Mouse (Mus musculus): ENCODE data around the gene Caln1. TPM values are rescaled to one million over a fixed set of nuclear protein-coding genes. Genes with fewer than 3 reads are reported as not detected.

Gene Caln1
- polyA plus RNA-seq, 1 experiment from 2014 or later: not detected

- WGBS: 91% methylated on average over 7 of the region's 7 CpGs
- no peak overlapping the region for H3K27ac ChIP-seq (ENCODE audit: low read depth, low read length)
- no peaks in the 10 kb centered on the region for H3K9me3 ChIP-seq (ENCODE audit: control insufficient read depth, low read length)
- H3K9ac ChIP-seq (ENCODE audit: low read depth, low read length): no peak overlapping the region
- no peak overlapping the region for H3K4me3 ChIP-seq (ENCODE audit: low read depth, low read length)
- peaks cover 17% of the 10 kb centered on the region for H3K36me3 ChIP-seq (ENCODE audit: control insufficient read depth, insufficient read depth, low read length)
- no peak overlapping the region for H3K4me2 ChIP-seq
- no peak for ATAC-seq (replicated peaks; ENCODE audit: low FRiP score)
- no peak for DNase-seq (ENCODE audit: low spot score)
- no peaks in the 10 kb centered on the region for H3K4me1 ChIP-seq (replicated peaks; ENCODE audit: control insufficient read depth, insufficient read depth, low read length)
- no peaks in the 10 kb centered on the region for H3K27me3 ChIP-seq (replicated peaks; ENCODE audit: control insufficient read depth, insufficient read depth, low read length)
Measured at GRCm38 (mm10) chr5:130333566-130333965, 35.7 kb upstream of the Caln1 start.

- Histone ChIP-seq H3K4me1 (replicated peaks; ENCODE audit: control insufficient read depth, insufficient read depth, low read length) (no peaks in the 10 kb centered on the region), H3K4me3 (ENCODE audit: low read depth, low read length) (no peak overlapping the region), H3K9ac (ENCODE audit: low read depth, low read length) (no peak overlapping the region), H3K36me3 (ENCODE audit: control insufficient read depth, insufficient read depth, low read length) (peaks cover 17% of the 10 kb centered on the region), H3K4me2 (no peak overlapping the region), H3K27me3 (replicated peaks; ENCODE audit: control insufficient read depth, insufficient read depth, low read length) (no peaks in the 10 kb centered on the region), H3K27ac (ENCODE audit: low read depth, low read length) (no peak overlapping the region), H3K9me3 (ENCODE audit: control insufficient read depth, low read length) (no peaks in the 10 kb centered on the region)
- 94% methylated on average over 11 of the region's 11 CpGs for WGBS
- ATAC-seq (replicated peaks; ENCODE audit: low FRiP score) (no peak), DNase-seq (ENCODE audit: low spot score) (no peak)
Measured at GRCm38 (mm10) chr5:130333971-130334370, 35.3 kb upstream of the Caln1 start.

- H3K4me2 ChIP-seq: no peak overlapping the region
- DNase-seq (ENCODE audit: low spot score) (no peak), ATAC-seq (replicated peaks; ENCODE audit: low FRiP score) (no peak)
- peaks cover 17% of the 10 kb centered on the region for H3K36me3 ChIP-seq (ENCODE audit: control insufficient read depth, insufficient read depth, low read length)
- H3K27ac ChIP-seq (ENCODE audit: low read depth, low read length): no peak overlapping the region
- H3K4me3 ChIP-seq (ENCODE audit: low read depth, low read length): no peak overlapping the region
- H3K9me3 ChIP-seq (ENCODE audit: control insufficient read depth, low read length): no peaks in the 10 kb centered on the region
- no peaks in the 10 kb centered on the region for H3K4me1 ChIP-seq (replicated peaks; ENCODE audit: control insufficient read depth, insufficient read depth, low read length)
- H3K27me3 ChIP-seq (replicated peaks; ENCODE audit: control insufficient read depth, insufficient read depth, low read length): no peaks in the 10 kb centered on the region
- no peak overlapping the region for H3K9ac ChIP-seq (ENCODE audit: low read depth, low read length)
- WGBS: 95% methylated on average over 4 of the region's 4 CpGs
Measured at GRCm38 (mm10) chr5:130335462-130335861, 33.8 kb upstream of the Caln1 start.

- H3K36me3 ChIP-seq (ENCODE audit: control insufficient read depth, insufficient read depth, low read length): peaks cover 19% of the 10 kb centered on the region
Measured at GRCm38 (mm10) chr5:130340656-130341055, 28.6 kb upstream of the Caln1 start.

GRCm38 (mm10) chr5:130344999-130345398, 24.3 kb upstream of the Caln1 start:
- ATAC-seq (replicated peaks; ENCODE audit: low FRiP score) (no peak; the same call in 1 of the 2 replicates), DNase-seq (ENCODE audit: low spot score) (no peak)
- H3K27me3 ChIP-seq (replicated peaks; ENCODE audit: control insufficient read depth, insufficient read depth, low read length): no peaks in the 10 kb centered on the region
- H3K9me3 ChIP-seq (ENCODE audit: control insufficient read depth, low read length): no peaks in the 10 kb centered on the region
- no peak overlapping the region for H3K27ac ChIP-seq (ENCODE audit: low read depth, low read length)
- no peaks in the 10 kb centered on the region for H3K4me1 ChIP-seq (replicated peaks; ENCODE audit: control insufficient read depth, insufficient read depth, low read length)
- no peak overlapping the region for H3K4me2 ChIP-seq
- H3K9ac ChIP-seq (ENCODE audit: low read depth, low read length): no peak overlapping the region
- no peak overlapping the region for H3K4me3 ChIP-seq (ENCODE audit: low read depth, low read length)
- H3K36me3 ChIP-seq (ENCODE audit: control insufficient read depth, insufficient read depth, low read length): peaks cover 11% of the 10 kb centered on the region; the same call in 1 of the 2 replicates
- WGBS: 64% methylated on average over 7 of the region's 7 CpGs

More at GRCm38 (mm10) chr5:130340656-130341055, 28.6 kb upstream of the Caln1 start:
- no peaks in the 10 kb centered on the region for H3K4me1 ChIP-seq (replicated peaks; ENCODE audit: control insufficient read depth, insufficient read depth, low read length)
- H3K9me3 ChIP-seq (ENCODE audit: control insufficient read depth, low read length): no peaks in the 10 kb centered on the region
- no peak overlapping the region for H3K27ac ChIP-seq (ENCODE audit: low read depth, low read length)
- WGBS: 90% methylated on average over 15 of the region's 15 CpGs
- H3K9ac ChIP-seq (ENCODE audit: low read depth, low read length): no peak overlapping the region
- ATAC-seq (replicated peaks; ENCODE audit: low FRiP score) (no peak), DNase-seq (ENCODE audit: low spot score) (no peak)
- no peak overlapping the region for H3K4me3 ChIP-seq (ENCODE audit: low read depth, low read length)
- H3K27me3 ChIP-seq (replicated peaks; ENCODE audit: control insufficient read depth, insufficient read depth, low read length): no peaks in the 10 kb centered on the region
- no peak overlapping the region for H3K4me2 ChIP-seq

- no peak for ATAC-seq (replicated peaks; ENCODE audit: low FRiP score)
Measured at GRCm38 (mm10) chr5:130345871-130346270, 23.4 kb upstream of the Caln1 start.

GRCm38 (mm10) chr5:130355223-130355622, 14.0 kb upstream of the Caln1 start:
- ATAC-seq (replicated peaks; ENCODE audit: low FRiP score): no peak

More at GRCm38 (mm10) chr5:130345871-130346270, 23.4 kb upstream of the Caln1 start:
- Histone ChIP-seq H3K4me2 (no peak overlapping the region), H3K4me3 (ENCODE audit: low read depth, low read length) (no peak overlapping the region), H3K9ac (ENCODE audit: low read depth, low read length) (no peak overlapping the region), H3K9me3 (ENCODE audit: control insufficient read depth, low read length) (no peaks in the 10 kb centered on the region), H3K27ac (ENCODE audit: low read depth, low read length) (no peak overlapping the region), H3K36me3 (ENCODE audit: control insufficient read depth, insufficient read depth, low read length) (peaks cover 7% of the 10 kb centered on the region; the same call in 1 of the 2 replicates), H3K4me1 (replicated peaks; ENCODE audit: control insufficient read depth, insufficient read depth, low read length) (no peaks in the 10 kb centered on the region), H3K27me3 (replicated peaks; ENCODE audit: control insufficient read depth, insufficient read depth, low read length) (no peaks in the 10 kb centered on the region)
- 84% methylated on average over 2 of the region's 2 CpGs for WGBS
- DNase-seq (ENCODE audit: low spot score): no peak

GRCm38 (mm10) chr5:130363111-130363510, 6.1 kb upstream of the Caln1 start:
- Histone ChIP-seq H3K36me3 (ENCODE audit: control insufficient read depth, insufficient read depth, low read length) (no peaks in the 10 kb centered on the region), H3K27ac (ENCODE audit: low read depth, low read length) (no peak overlapping the region), H3K4me3 (ENCODE audit: low read depth, low read length) (no peak overlapping the region), H3K27me3 (replicated peaks; ENCODE audit: control insufficient read depth, insufficient read depth, low read length) (no peaks in the 10 kb centered on the region), H3K4me2 (no peak overlapping the region), H3K9me3 (ENCODE audit: control insufficient read depth, low read length) (no peaks in the 10 kb centered on the region), H3K9ac (ENCODE audit: low read depth, low read length) (no peak overlapping the region), H3K4me1 (replicated peaks; ENCODE audit: control insufficient read depth, insufficient read depth, low read length) (no peaks in the 10 kb centered on the region)
- ATAC-seq (replicated peaks; ENCODE audit: low FRiP score) (no peak), DNase-seq (ENCODE audit: low spot score) (no peak)
- 63% methylated on average over 4 of the region's 4 CpGs for WGBS

More at GRCm38 (mm10) chr5:130355223-130355622, 14.0 kb upstream of the Caln1 start:
- H3K4me2 ChIP-seq: no peak overlapping the region
- no peaks in the 10 kb centered on the region for H3K36me3 ChIP-seq (ENCODE audit: control insufficient read depth, insufficient read depth, low read length)
- H3K27ac ChIP-seq (ENCODE audit: low read depth, low read length): no peak overlapping the region
- no peak for DNase-seq (ENCODE audit: low spot score)
- no peak overlapping the region for H3K9ac ChIP-seq (ENCODE audit: low read depth, low read length)
- no peak overlapping the region for H3K4me3 ChIP-seq (ENCODE audit: low read depth, low read length)
- H3K4me1 ChIP-seq (replicated peaks; ENCODE audit: control insufficient read depth, insufficient read depth, low read length): no peaks in the 10 kb centered on the region
- H3K27me3 ChIP-seq (replicated peaks; ENCODE audit: control insufficient read depth, insufficient read depth, low read length): no peaks in the 10 kb centered on the region
- H3K9me3 ChIP-seq (ENCODE audit: control insufficient read depth, low read length): no peaks in the 10 kb centered on the region
- 52% methylated on average over 7 of the region's 7 CpGs for WGBS

- Histone ChIP-seq H3K9ac (ENCODE audit: low read depth, low read length) (no peak overlapping the region), H3K4me3 (ENCODE audit: low read depth, low read length) (no peak overlapping the region), H3K27ac (ENCODE audit: low read depth, low read length) (no peak overlapping the region), H3K4me2 (no peak overlapping the region), H3K36me3 (ENCODE audit: control insufficient read depth, insufficient read depth, low read length) (no peaks in the 10 kb centered on the region), H3K27me3 (replicated peaks; ENCODE audit: control insufficient read depth, insufficient read depth, low read length) (no peaks in the 10 kb centered on the region), H3K9me3 (ENCODE audit: control insufficient read depth, low read length) (no peaks in the 10 kb centered on the region), H3K4me1 (replicated peaks; ENCODE audit: control insufficient read depth, insufficient read depth, low read length) (no peaks in the 10 kb centered on the region)
- 36% methylated on average over 3 of the region's 3 CpGs for WGBS
- DNase-seq (ENCODE audit: low spot score) (no peak), ATAC-seq (replicated peaks; ENCODE audit: low FRiP score) (no peak)
Measured at GRCm38 (mm10) chr5:130363773-130364172, 5.5 kb upstream of the Caln1 start.

All from liver, embryonic 11.5 days (tissue).